Mouse (Mus musculus) cerebellum, adult 8-10 months (tissue): ENCODE measurements at regions not wholly inside any gene's neighbourhood (a gene's known extent, or its start where the extent isn't known, plus 50 kb on each side); places are given as distances from the start of the nearest gene placed in this dataset.

Source experiments
- DNase-seq: peaks from one replicate; pipeline ENCODE4 v3.0.0; 2022

DNA sequence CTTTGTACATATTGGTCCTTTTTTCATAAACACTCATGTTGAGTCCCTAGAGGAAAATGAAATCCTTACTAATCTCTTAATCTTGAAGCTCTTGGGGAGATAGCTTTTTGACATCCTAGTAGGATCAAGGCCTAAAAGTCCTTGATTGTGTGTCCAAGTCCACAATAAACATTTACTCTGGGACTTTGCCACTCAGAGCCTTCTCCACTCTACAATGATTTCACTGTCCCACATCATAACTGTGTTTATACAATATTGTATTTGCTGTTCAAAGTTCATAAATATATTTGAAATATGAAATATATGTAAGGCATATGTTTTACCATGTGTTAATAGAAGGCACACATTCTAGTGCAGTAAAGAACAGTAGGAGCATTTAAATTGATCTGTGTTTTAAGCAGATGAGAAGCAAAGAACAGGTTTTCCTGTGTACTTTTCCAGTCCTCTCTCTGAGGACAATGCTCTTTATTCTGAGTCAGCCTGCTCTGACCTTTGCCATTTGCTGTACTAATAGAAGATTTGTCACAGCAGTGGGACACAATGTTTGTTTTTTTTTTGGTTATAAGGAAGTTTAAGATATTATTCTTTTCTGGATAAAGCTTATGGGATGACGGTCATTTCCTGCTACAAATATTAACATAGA, 130.7 kb upstream of the Gprin3 start:
- DNase-seq, result no peak

DNA sequence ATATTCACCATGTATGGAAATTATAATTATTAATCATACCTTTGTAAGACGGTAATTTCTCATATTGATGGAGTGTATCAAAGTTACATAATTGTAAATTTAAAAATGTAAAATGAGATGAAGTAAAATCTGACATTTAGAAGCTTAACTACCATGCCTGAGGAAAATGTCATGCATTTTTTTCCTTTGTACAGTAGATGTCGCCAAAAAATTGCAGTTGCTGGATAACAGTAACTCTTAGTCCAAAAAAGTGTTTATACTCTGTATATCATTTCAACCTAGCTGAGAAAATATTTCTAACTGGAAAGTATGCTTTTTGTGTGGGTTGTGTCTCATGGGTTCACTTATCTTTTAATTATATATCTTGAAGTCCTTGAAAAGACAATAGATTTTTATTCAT, 110.9 kb upstream of the Gprin3 start:
- DNase-seq, result no peak

DNA sequence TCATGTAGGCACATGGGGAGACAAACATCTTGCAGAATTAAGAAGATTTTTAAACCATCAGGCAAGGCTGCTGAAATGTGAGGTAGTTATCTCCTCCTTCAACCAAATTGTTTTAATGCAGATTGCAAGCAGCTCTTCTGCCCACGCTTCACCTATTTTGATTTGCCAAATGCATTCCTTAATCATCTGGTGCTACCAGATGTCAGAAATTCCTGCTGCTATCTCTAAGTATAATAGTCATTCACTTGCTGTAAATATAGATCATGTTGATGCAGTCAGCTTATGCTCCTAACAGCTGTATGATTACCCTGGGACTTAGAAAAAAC, 98.8 kb upstream of the Gprin3 start:
- no peak for DNase-seq

DNA sequence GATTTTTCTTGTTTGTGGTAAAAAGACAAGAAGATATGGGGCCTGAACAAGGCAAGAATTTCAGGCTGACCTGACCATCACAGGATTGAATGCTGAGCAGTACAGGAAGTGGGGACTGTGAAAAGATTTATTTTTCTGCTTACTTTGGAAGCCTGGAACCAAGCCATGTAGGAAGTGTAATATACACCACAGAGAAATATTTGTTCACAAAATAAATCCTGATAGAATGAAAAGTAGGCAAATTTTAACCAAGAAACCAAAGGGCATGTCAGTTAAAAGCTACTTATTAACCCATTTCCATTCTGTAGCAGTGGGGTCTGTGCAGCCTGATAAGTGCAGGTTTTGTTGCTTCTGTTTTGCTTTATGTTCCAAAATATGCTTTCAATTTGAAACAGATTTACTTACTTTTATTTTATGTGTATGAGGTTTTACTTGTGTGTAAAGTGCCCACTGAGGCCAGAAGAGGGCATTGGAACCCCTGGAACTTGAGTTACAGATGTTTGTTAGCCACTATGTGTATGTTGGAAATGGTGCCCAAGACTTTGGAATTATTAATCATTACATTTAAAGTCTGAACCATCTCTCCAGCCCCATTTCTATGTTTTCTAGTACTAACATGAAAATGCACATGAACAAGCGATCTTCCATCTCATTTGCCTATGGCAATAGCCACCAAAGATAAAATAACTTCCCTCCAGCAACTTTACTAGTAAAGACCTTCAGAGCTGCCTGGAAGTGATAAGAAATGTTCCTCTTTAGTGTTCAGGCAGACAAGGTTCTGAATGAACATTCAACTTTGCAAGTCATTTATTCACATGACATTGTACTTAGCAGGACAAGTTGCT, 98.2 kb upstream of the Gprin3 start:
- DNase-seq, result no peak

DNA sequence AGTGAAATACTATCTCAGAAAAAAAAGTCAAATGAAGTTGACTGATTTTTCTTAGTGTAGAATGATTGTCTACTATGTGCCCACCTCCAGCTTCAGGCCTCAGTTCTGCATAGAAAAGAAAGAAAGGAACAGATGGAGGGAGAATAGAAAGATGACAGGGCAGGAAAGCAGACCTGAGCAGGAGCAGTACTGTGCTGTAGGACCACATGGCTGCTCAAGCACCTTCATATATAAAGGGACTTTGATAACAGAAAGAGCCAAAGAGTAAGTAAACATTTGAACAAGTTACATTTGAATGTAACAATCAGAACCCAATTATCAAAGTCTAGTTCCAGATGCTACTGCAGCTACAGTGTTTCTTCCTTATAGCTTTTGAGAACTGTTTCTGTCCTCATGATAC, 96.9 kb upstream of the Gprin3 start:
- no peak for DNase-seq

DNA sequence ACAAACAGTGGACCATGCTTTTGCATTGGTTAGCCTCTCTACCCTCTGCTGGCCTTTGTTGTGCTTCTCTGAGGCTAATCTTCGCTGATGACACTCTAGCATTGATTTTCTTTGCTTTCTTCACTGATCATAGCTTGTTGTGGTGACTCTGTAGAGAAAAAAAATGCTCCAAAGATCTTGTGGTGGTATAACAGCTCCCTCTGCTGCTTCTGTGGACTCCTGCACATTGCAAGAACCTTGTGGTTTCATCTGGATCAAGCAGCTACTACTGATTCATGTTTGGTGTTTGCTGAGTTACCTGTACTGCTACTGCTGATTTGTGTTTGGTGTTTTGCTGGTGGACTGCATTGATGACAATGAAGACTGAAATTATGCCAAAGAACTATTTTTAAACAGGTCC, 74.7 kb upstream of the Gprin3 start:
- DNase-seq, result peak; percentile 11

DNA sequence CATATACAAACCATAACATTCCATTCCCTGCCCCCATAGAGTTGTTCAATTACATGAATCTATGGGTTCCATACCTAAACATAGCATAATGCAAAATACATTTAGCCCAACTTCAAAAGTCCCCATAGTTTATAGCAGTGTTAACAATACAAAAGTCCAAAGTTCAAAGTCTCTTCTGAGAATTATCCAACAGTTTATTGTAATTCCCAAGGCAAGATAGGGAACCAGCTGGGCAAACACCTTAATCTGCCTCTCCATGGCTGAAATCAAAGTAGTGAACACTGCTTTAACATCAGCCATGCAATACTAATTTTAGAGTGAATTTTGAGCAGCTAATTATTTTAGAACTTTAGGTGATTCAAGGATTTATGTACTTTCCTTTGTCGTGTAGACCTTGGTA, 72.7 kb upstream of the Gprin3 start:
- DNase-seq, result no peak

DNA sequence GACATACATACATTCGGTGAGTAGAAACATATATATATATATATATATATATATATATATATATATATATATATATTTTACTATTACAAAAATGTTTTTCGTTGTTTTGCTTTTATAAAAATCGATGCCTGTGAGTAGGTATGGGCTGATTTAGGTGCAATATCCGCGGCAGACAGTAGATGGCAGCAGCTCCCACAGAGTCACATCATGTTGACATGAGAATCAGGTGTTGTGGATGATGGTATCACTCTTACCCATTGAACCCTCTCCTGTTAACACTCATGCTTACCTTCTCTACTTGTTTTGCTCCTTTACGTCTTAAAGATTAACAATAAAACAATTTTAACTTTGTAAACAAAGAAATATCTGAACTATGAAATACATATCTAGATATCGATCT, 72.0 kb upstream of the Gprin3 start:
- peak; percentile 56 for DNase-seq

DNA sequence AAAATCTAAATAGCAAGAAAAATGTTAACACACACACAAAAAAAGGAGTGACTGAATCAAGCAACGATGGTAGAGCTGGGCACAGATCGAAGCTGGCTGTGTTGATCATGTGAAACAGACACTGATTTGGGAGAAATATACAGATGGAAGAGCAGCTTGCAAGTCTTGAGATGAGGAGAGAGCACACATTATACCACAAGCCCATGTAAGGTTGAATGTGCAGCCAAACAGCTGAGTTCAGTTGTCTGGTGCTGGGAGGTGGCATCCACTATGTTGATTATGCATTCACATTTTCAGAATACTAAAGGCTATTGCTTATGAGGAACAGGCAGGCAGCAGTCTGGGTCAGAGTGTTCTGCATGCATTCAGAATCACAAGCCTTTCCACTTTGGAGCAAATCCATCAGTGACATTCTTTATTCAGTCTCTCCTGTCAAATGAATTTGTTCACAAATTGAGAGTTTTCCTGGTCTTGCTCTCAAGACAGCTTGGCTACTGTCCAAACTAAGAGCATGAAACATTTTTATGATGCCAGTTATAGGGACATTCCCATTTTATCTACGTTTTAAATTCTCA, 63.0 kb upstream of the Gprin3 start:
- no peak for DNase-seq

DNA sequence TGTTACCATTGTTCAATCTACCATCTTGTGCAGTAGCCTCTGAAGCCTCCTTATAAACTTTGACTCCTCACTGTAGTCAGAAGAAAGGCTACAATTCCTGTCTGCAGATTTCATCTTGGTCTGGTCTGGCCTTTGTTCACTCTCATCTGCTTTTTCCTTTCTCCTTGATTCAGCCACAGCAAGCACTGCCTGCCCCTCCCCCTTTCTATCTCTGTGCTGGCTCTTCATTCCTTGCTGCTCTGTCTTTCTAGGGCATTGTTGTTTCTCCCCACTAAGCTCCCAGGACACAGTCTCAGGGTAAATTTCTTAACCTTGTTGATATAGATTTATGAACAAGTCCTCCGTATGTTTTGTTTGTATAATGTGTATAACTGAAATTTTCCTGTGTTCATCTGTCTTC, 62.3 kb upstream of the Gprin3 start:
- no peak for DNase-seq

DNA sequence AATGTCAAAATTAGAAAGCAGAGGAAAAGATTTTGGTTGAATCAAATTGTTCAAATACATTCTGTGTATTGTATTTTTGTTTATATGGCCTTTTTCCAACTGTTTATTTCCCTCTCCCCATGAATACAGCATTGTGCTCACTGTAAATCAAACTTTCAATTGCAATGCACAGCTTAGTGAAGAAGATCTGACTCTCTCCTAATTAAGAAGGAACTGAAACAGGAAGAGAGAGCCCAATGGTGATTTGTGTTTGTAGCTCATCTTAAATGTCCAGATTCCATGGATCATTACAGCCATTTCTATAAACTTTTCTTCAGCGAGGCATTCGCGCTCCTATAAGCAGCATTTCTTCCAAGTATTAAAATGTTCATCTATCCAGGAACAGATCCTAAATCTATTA, 57.9 kb upstream of the Gprin3 start:
- no peak for DNase-seq

DNA sequence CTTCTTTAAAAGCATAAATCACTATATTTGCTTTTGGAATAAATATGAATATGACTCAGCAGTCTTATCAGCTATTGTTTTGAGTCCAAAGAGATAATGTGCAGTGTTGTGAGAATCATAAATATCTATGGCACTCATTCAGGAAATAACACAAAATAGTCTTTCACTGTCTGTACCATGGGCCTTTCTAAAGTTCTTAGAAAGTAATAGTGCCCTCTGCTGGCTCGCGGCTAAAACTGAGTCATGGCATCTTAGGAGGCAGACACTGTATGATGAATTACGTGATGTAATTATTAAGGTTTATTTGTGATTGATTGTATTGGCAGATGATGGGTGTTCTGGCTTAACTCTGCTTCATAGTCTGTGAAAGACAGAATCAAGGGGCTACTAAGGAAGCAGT, 57.5 kb upstream of the Gprin3 start:
- peak; percentile 64 for DNase-seq
